Mouse (Mus musculus): ENCODE data around the gene Ptp4a2. TPM values are rescaled to one million over a fixed set of nuclear protein-coding genes. Genes with fewer than 3 reads are reported as not detected.

The Ptp4a2 gene
- total RNA-seq, 2 experiments from 2014 or later, result 134 to 137 TPM

DNA sequence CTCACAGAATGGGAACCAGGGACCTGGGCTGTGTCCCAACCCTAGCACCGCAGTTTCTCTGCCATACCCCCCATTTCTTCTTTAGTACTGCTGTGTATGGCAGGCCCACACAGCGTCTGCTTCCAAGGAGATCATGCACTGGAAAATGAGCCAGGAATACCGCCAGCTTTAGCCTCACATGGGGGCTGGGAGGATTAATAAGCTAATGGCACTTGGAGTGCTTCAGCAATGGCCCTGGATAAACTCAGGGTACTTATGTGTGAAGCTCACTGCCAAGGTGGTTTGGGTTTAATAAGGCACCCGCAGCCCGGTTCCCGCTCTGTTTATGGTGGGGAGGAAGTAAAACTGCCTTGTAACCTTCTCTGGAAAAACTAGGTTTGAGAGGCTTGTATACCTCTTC, 6.6 kb downstream of the Ptp4a2 start:
- Histone ChIP-seq H3K4me3 (no peak overlapping the region), H3K27ac (peak overlapping the region; percentile 91)
- peak; percentile 27 to 34 for DNase-seq (ENCODE audit: low spot score in 2 of 2)
- no peak for TF ChIP-seq CTCF (conservative IDR thresholded peaks at IDR 0.05)

DNA sequence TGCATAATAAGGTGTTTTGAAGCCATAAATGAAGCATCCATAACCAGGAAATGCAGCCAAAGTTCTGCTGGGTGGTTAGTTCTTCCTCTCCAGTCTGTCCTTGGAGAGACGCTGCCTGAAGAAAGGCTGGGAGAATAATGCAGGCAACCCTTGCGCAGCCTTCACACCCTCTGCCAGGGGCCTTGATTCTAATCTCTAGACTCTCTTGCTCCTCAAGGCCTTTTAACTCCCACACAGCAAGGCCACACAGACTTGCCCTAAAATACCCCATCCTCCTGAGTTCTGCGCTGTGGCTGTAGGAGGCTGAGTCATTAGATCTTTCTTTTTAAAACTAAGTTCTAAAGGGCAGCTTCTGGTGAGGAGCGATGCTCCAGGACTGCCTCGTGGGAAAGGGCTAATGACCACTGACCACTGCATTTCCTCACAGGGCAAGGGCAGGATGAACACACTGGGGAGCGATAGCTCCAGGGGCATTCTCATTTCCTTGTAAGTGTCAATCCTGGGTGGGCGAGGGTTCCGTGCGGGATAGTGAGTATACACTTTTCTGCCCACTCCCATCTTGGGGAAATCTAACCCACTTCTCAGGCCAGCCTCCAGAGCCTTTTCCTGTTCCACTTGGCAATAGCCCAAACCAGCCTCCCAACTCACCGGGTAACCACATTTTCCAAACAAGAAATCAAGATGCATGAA, 7.6 kb downstream of the Ptp4a2 start:
- Histone ChIP-seq H3K4me3 (no peak overlapping the region), H3K27ac (peak overlapping the region; percentile 91)
- DNase-seq (ENCODE audit: low spot score in 2 of 2), result no peak
- TF ChIP-seq CTCF (conservative IDR thresholded peaks at IDR 0.05), result no peak

GRCm38 (mm10) chr4:129819712-129820336, 8.8 kb downstream of the Ptp4a2 start:
- peak; percentile 63 for TF ChIP-seq CTCF (conservative IDR thresholded peaks at IDR 0.05)
- Histone ChIP-seq H3K27ac (peak overlapping the region; percentile 91), H3K4me3 (peak overlapping the region; percentile 87)
- DNase-seq (ENCODE audit: low spot score in 2 of 2), result peak; percentile 89 to 95

DNA sequence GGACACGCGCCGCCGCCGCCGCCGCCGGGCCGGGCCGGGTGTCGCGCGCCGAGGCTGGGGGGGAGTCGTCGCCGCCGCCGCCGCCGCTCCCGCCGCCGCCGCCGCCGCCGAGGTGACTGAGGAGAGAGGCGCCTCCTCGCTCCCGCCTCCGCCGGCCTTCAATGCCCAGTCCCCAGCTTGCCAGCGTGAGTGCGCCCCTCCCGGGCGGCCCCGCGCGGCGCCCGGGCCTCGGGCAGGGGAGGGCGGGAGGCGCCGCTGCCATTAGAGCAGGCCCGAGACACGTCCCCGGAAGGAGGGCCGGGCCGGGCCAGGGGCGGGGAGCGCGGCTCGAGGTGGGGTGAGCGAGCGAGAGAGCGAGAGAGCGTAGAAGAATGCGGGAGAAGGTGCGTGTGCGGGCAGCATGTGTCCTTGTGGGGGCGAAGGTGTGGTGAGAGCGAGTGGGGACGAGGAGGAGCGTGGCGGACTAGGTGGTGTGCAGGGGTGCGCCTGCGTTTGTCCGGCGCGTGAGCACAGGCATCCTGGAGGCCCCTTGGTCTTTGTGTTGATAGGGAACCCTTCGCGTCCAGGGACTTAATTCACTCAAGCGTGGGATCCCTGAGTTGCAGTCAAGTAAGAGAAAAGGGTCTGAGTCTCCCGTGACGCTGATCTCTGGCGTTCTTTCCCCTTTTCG, 9.5 kb downstream of the Ptp4a2 start:
- Histone ChIP-seq H3K27ac (peak overlapping the region; percentile 91), H3K4me3 (peak overlapping the region; percentile 87)
- TF ChIP-seq CTCF (conservative IDR thresholded peaks at IDR 0.05), result no peak; the same call in 1 of the 2 replicates
- DNase-seq (ENCODE audit: low spot score in 2 of 2), result peak; percentile 49 to 61

GRCm38 (mm10) chr4:129821087-129821616, 10.1 kb downstream of the Ptp4a2 start:
- no peak for DNase-seq (ENCODE audit: low spot score in 2 of 2)
- Histone ChIP-seq H3K27ac (peak overlapping the region; percentile 91), H3K4me3 (peak overlapping the region; percentile 87)
- TF ChIP-seq CTCF (conservative IDR thresholded peaks at IDR 0.05), result no peak

GRCm38 (mm10) chr4:129822324-129822723, 11.3 kb downstream of the Ptp4a2 start:
- DNase-seq (ENCODE audit: low spot score in 2 of 2), result no peak
- Histone ChIP-seq H3K4me3 (peak overlapping the region; percentile 87), H3K27ac (no peak overlapping the region)
- no peak for TF ChIP-seq CTCF (conservative IDR thresholded peaks at IDR 0.05)

DNA sequence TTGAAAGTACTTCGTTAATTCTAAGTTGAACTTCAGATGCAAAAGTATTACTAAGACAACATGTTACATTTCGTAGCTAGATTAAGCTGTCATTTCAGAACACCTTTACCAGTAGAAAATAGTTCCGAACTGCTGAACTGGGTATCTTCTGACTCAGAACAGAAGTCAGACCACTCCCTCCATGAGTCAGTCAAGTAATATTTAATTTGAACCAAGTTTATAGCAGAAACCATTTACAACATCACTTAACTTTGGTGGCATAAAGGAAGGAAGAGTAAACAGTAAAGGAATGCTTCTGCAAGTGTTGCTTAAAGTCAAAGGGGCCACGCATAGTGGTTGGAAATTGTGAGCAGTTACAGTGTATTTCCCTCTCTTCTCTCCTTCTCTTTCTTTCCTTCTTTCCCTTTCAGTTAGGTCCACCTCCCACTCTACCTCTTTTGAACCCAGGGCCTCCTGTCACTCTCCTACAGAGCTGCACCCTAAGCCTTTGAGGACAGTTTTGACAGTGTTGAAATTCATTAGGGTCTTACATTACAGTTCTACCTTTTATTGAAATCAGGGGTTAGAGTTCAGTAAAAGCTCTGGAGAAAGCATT, 12.3 kb downstream of the Ptp4a2 start:
- Histone ChIP-seq H3K4me3 (no peak overlapping the region), H3K27ac (no peak overlapping the region)
- TF ChIP-seq CTCF (conservative IDR thresholded peaks at IDR 0.05), result no peak
- no peak for DNase-seq (ENCODE audit: low spot score in 2 of 2)

DNA sequence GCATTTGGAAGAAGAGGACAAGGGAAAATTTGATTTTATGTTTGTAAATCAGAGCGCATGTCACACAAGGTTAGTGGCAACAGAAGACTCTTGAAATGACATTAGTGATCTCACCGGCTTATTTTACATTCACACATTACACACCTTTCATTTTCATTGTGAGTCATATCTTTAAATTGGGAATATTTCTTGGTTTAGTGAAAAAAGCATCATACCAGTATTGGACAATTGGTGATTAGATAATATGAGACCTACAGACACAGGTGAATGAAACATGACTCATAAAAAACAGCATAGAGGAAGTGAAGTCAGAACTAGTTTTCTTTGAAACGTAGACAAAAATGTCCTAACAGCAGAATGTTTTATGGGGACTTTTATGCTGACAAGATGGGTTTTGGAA, 16.6 kb downstream of the Ptp4a2 start:
- DNase-seq (ENCODE audit: low spot score in 2 of 2), result no peak
- Histone ChIP-seq H3K27ac (no peak overlapping the region), H3K4me3 (no peak overlapping the region)
- no peak for TF ChIP-seq CTCF (conservative IDR thresholded peaks at IDR 0.05)

DNA sequence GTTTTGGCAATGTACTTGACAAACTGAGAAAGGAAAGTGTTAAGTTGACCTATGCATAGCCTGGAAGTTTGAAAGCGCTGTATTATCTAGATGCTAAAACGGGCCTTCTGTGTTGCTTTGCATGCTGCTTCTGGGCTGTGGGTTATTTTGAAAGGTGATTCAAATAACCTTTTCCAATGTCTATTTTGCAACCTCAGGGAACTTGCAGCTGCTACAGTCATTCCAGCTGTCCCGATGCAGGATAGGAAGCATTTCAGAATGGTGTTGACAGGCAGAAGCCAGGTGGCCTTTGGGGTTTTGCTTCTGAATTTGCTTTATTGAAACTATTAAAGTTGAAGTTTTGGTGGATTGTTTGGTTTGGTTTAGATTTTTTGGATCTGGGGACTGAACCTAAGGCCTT, 17.1 kb downstream of the Ptp4a2 start:
- H3K27ac ChIP-seq, result no peak overlapping the region

DNA sequence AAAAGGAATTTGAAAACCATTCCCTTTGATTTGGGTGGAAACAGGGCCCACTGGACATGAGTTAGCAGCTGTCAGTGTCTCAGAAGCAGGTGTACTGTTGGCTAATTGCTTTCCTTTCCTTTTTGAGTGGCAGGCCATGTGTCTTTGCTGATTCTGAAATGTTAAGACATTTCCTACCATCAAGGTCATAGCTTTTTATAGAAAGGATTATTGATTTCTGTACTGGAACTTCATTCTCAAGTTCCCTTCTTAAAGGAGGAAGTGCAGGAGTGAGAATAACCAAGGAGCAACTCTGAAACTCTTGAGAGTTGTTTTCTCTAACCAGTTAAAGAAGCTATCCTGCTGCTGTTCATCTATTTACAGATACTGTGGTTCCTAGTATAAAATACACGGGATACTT, 18.8 kb downstream of the Ptp4a2 start:
- no peak overlapping the region for H3K4me3 ChIP-seq
- no peak for DNase-seq (ENCODE audit: low spot score in 2 of 2)
- H3K27ac ChIP-seq, result no peak overlapping the region
- TF ChIP-seq CTCF (conservative IDR thresholded peaks at IDR 0.05), result no peak

More for the DNA sequence above, 17.1 kb downstream of the Ptp4a2 start:
- no peak for DNase-seq (ENCODE audit: low spot score in 2 of 2)
- H3K4me3 ChIP-seq, result no peak overlapping the region
- no peak for TF ChIP-seq CTCF (conservative IDR thresholded peaks at IDR 0.05)

- DNase-seq (ENCODE audit: low spot score in 2 of 2), result no peak
- TF ChIP-seq CTCF (conservative IDR thresholded peaks at IDR 0.05), result no peak
- no peak overlapping the region for H3K27ac ChIP-seq
- H3K4me3 ChIP-seq, result no peak overlapping the region
Observed at GRCm38 (mm10) chr4:129830343-129830944, 19.4 kb downstream of the Ptp4a2 start.

GRCm38 (mm10) chr4:129834581-129834980, 23.6 kb downstream of the Ptp4a2 start:
- DNase-seq (ENCODE audit: low spot score in 2 of 2), result no peak
- no peak for TF ChIP-seq CTCF (conservative IDR thresholded peaks at IDR 0.05)
- peak overlapping the region; percentile 32; the same call in 1 of the 2 replicates for H3K27ac ChIP-seq
- no peak overlapping the region for H3K4me3 ChIP-seq

Data from layer of hippocampus, adult 2 months (tissue).